Mouse (Mus musculus) hindbrain, embryonic 15.5 days (tissue): ENCODE measurements at regions not wholly inside any gene's neighbourhood (a gene's known extent, or its start where the extent isn't known, plus 50 kb on each side); places are given as distances from the start of the nearest gene placed in this dataset.

Experiments used
- ATAC-seq: fragments of 200-750 bp; cut with Nextera tagmentation; 2 replicates; pipeline ENCODE4 v1.8.0; 2017; ENCODE audit warnings: low read depth, moderate number of reproducible peaks, moderate TSS enrichment; ENCODE audit not compliant: low FRiP score
- H3K27ac ChIP-seq: fragments of 300-500 bp; sonication (generic); replicated peaks from 2 replicates; pipeline ENCODE4 v1.5.1; 2015; ENCODE audit warnings: mild to moderate bottlenecking, inconsistent platforms
- H3K27me3 ChIP-seq: fragments of 300-500 bp; sonication (generic); 2 replicates; pipeline ENCODE4 v1.6.1; 2015; ENCODE audit warnings: control low read depth, inconsistent platforms
- H3K36me3 ChIP-seq: fragments of 300-500 bp; sonication (generic); 2 replicates; pipeline ENCODE4 v1.6.1; 2015; ENCODE audit warnings: control low read depth, inconsistent platforms
- H3K4me1 ChIP-seq: fragments of 300-500 bp; sonication (generic); replicated peaks from 2 replicates; pipeline ENCODE4 v1.6.1; 2015; ENCODE audit warnings: control low read depth, inconsistent platforms
- H3K4me2 ChIP-seq: fragments of 300-500 bp; sonication (generic); 2 replicates; pipeline ENCODE4 v1.6.1; 2015; ENCODE audit warnings: moderate library complexity, mild to moderate bottlenecking, inconsistent platforms
- H3K4me3 ChIP-seq: fragments of 300-500 bp; sonication (generic); 2 replicates; pipeline ENCODE4 v1.5.1; 2015; ENCODE audit warnings: mild to moderate bottlenecking, inconsistent platforms
- H3K9ac ChIP-seq: fragments of 300-500 bp; sonication (generic); 2 replicates; pipeline ENCODE4 v1.6.1; 2015; ENCODE audit warnings: inconsistent platforms
- H3K9me3 ChIP-seq: fragments of 300-500 bp; sonication (generic); 2 replicates; pipeline ENCODE4 v1.6.1; 2016; ENCODE audit warnings: control low read depth, inconsistent platforms
- WGBS: fragments of 180-500 bp; shearing (Covaris S2); methylation state at CpG from one replicate; pipeline ENCODE4 v1.1.7; 2015; 5-methylcytosine and 5-hydroxymethylcytosine counted together

- Histone ChIP-seq H3K9ac (no peak overlapping the region), H3K4me2 (no peak overlapping the region), H3K4me3 (no peak overlapping the region), H3K27me3 (no peaks in the 10 kb centered on the region), H3K4me1 (no peaks in the 10 kb centered on the region), H3K27ac (no peak overlapping the region), H3K36me3 (no peaks in the 10 kb centered on the region), H3K9me3 (0 out of 2 replicates have a peak, but pooled peaks cover 3% of the 10 kb centered on the region)
- WGBS = 94% methylated on average over 3 of the region's 3 CpGs
- no peak for ATAC-seq
Observed at GRCm38 (mm10) chr9:61666761-61667332, 247.5 kb downstream of the Rplp1 start.

- Histone ChIP-seq H3K4me2 (no peak overlapping the region), H3K4me3 (no peak overlapping the region), H3K9me3 (no peaks in the 10 kb centered on the region), H3K27ac (no peak overlapping the region), H3K27me3 (no peaks in the 10 kb centered on the region), H3K36me3 (no peaks in the 10 kb centered on the region), H3K9ac (no peak overlapping the region), H3K4me1 (no peaks in the 10 kb centered on the region)
- ATAC-seq = no peak
- 92% methylated on average over 6 of the region's 6 CpGs for WGBS
Observed at GRCm38 (mm10) chr9:61666118-61666517, 248.2 kb downstream of the Rplp1 start.

- no peaks in the 10 kb centered on the region for H3K9me3 ChIP-seq
- WGBS = 96% methylated on average over 5 of the region's 5 CpGs
- no peak overlapping the region for H3K4me3 ChIP-seq
- ATAC-seq = no peak
- no peak overlapping the region for H3K9ac ChIP-seq
- no peaks in the 10 kb centered on the region for H3K4me1 ChIP-seq
- no peak overlapping the region for H3K4me2 ChIP-seq
- H3K36me3 ChIP-seq = no peaks in the 10 kb centered on the region
- no peaks in the 10 kb centered on the region for H3K27me3 ChIP-seq
- no peak overlapping the region for H3K27ac ChIP-seq
Observed at GRCm38 (mm10) chr9:61665254-61665653, 249.1 kb downstream of the Rplp1 start.

- 89% methylated on average over 10 of the region's 10 CpGs for WGBS
- Histone ChIP-seq H3K4me1 (no peaks in the 10 kb centered on the region), H3K27ac (no peak overlapping the region), H3K27me3 (no peaks in the 10 kb centered on the region; the same call in 1 of the 2 replicates), H3K36me3 (no peaks in the 10 kb centered on the region), H3K9ac (no peak overlapping the region), H3K9me3 (no peaks in the 10 kb centered on the region), H3K4me3 (no peak overlapping the region), H3K4me2 (no peak overlapping the region)
- ATAC-seq = no peak
Observed at GRCm38 (mm10) chr9:61664000-61664622, 250.2 kb downstream of the Rplp1 start.

- Histone ChIP-seq H3K9ac (no peak overlapping the region), H3K9me3 (no peaks in the 10 kb centered on the region), H3K36me3 (no peaks in the 10 kb centered on the region), H3K4me2 (no peak overlapping the region), H3K4me3 (no peak overlapping the region), H3K4me1 (no peaks in the 10 kb centered on the region), H3K27me3 (peaks cover 4% of the 10 kb centered on the region; the same call in 1 of the 2 replicates), H3K27ac (no peak overlapping the region)
- ATAC-seq = no peak
- 82% methylated on average over 12 of the region's 12 CpGs for WGBS
Observed at GRCm38 (mm10) chr9:61662055-61663028, 252.0 kb downstream of the Rplp1 start.

DNA sequence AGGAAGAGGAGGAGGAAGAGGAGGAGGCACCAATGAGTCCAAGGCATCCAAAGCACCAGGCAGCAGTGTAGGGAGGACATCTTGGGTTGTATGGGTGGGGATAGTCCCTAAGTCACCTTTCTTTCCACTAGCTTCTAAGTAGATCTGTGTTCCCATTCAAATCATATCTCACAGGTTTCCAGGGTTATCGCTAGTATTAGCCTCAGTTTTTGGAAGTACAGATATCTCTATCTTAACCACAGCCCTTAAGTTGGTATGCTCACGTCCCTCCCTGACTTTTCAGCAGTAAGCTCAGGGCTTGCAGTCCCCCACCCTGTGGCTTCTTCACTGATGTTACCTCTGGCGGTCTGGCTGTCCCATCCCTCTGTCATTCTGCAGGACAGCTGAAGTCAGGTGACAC, 254.2 kb downstream of the Rplp1 start:
- no peaks in the 10 kb centered on the region for H3K4me1 ChIP-seq
- H3K27ac ChIP-seq = no peak overlapping the region
- H3K9ac ChIP-seq = no peak overlapping the region
- no peaks in the 10 kb centered on the region for H3K9me3 ChIP-seq
- H3K27me3 ChIP-seq = peaks cover 4% of the 10 kb centered on the region; the same call in 1 of the 2 replicates
- H3K4me3 ChIP-seq = no peak overlapping the region
- no peak for ATAC-seq
- no peaks in the 10 kb centered on the region for H3K36me3 ChIP-seq
- H3K4me2 ChIP-seq = no peak overlapping the region
- whole genome bisulfite sequencing = 88% methylated on average over 3 of the region's 3 CpGs

DNA sequence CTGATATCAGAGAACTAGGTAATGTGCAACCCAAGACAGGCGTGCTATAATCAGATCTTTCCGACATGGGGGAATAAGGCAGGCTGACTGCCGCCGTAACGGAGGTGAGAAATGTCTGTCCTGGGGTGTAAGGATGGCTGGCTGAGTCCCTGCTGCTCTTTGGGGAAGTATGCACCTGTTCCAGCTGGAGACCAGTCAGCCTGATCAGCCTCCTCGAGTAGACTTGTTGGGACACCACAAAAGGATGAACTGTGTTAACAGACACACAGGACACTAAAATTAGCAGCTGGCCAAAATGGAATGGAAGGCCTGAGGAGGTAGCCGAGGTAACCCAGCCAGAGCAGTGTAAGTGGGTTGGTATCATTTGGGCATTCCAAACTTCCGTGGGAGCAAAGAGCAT, 256.3 kb downstream of the Rplp1 start:
- Histone ChIP-seq H3K36me3 (no peaks in the 10 kb centered on the region), H3K4me3 (no peak overlapping the region), H3K4me2 (no peak overlapping the region), H3K9me3 (no peaks in the 10 kb centered on the region), H3K9ac (no peak overlapping the region), H3K4me1 (no peaks in the 10 kb centered on the region), H3K27ac (no peak overlapping the region), H3K27me3 (peaks cover 4% of the 10 kb centered on the region; the same call in 1 of the 2 replicates)
- WGBS = 86% methylated on average over 8 of the region's 8 CpGs
- ATAC-seq = no peak

DNA sequence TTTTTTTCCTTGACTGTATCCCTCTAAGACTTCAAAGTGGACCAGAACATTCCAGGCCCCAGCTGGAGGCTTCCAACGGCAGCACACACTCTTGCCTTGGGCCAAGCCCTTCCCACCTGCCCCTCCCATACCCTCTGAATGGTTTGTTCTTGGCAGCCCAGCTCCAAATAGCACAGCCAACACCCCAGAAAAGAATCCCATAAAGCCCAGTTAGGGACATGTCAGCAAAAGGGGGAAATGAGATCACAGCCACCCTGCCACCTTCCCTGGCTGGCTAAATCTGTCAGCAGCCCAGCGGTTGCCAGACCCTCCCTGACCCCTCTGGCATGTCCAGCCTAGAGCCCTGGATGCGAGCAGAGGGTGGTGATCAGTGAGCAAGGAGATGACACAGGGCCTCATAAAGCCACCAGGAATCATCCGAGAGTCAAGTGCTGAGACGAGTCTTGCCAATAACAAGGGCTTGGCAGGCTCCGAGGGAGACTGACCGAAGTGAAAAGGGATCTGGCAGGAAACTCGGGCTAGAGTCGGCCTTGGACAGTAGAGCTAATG, 258.8 kb downstream of the Rplp1 start:
- Histone ChIP-seq H3K9ac (no peak overlapping the region), H3K4me3 (no peak overlapping the region), H3K36me3 (no peaks in the 10 kb centered on the region), H3K4me2 (no peak overlapping the region), H3K27ac (no peak overlapping the region), H3K9me3 (no peaks in the 10 kb centered on the region), H3K4me1 (no peaks in the 10 kb centered on the region), H3K27me3 (peaks cover 6% of the 10 kb centered on the region; the same call in 1 of the 2 replicates)
- no peak for ATAC-seq
- 71% methylated on average over 9 of the region's 9 CpGs for WGBS

GRCm38 (mm10) chr9:61645661-61646425, 268.5 kb downstream of the Rplp1 start:
- H3K27me3 ChIP-seq = no peaks in the 10 kb centered on the region
- ATAC-seq = peak; percentile 69; the same call in 1 of the 2 replicates
- peak overlapping the region; percentile 46; the same call in 1 of the 2 replicates for H3K27ac ChIP-seq
- H3K9me3 ChIP-seq = no peaks in the 10 kb centered on the region
- H3K9ac ChIP-seq = no peak overlapping the region
- H3K36me3 ChIP-seq = no peaks in the 10 kb centered on the region
- peaks cover 14% of the 10 kb centered on the region for H3K4me1 ChIP-seq
- H3K4me3 ChIP-seq = no peak overlapping the region
- WGBS = 36% methylated on average over 20 of the region's 20 CpGs
- H3K4me2 ChIP-seq = no peak overlapping the region

GRCm38 (mm10) chr9:61640739-61641138, 268.6 kb downstream of the Tle3 start:
- ATAC-seq = no peak

DNA sequence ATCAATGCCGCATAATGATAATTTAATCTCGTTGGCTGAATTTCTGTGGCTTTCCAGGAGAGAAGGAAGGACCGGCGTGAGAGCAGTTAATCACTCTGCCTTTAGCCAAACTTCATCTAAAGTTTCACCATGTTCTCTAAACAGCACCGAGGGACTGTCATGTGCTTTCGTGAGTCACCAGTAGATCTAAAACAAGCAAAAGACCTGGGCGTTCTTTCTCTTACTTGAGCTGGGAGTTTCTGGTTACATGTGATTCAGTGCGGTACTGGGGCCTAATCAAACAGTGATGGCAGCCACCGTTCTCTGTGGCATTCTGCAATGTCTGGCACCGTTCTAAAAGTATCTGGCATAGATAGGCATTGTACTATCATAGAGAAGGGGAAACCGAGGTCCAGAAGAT, 266.7 kb downstream of the Tle3 start:
- WGBS = 92% methylated on average over 11 of the region's 11 CpGs
- ATAC-seq = no peak
- Histone ChIP-seq H3K27me3 (no peaks in the 10 kb centered on the region), H3K4me1 (no peaks in the 10 kb centered on the region), H3K9ac (no peak overlapping the region), H3K9me3 (no peaks in the 10 kb centered on the region), H3K4me3 (no peak overlapping the region), H3K4me2 (no peak overlapping the region), H3K36me3 (no peaks in the 10 kb centered on the region), H3K27ac (no peak overlapping the region)

More at GRCm38 (mm10) chr9:61640739-61641138, 268.6 kb downstream of the Tle3 start:
- Histone ChIP-seq H3K27me3 (no peaks in the 10 kb centered on the region), H3K4me2 (no peak overlapping the region), H3K36me3 (no peaks in the 10 kb centered on the region), H3K9ac (no peak overlapping the region), H3K9me3 (no peaks in the 10 kb centered on the region), H3K4me1 (peaks cover 5% of the 10 kb centered on the region; the same call in 1 of the 2 replicates), H3K4me3 (no peak overlapping the region), H3K27ac (no peak overlapping the region)
- 93% methylated on average over 3 of the region's 3 CpGs for WGBS
